Mouse (Mus musculus) heart, adult 9 months (tissue): Measurements from ENCODE around the gene Fhl2.

ENCODE experiments used
- DNase-seq, 2 experiments: peaks; one replicate each; pipeline ENCODE4 v3.0.0; 2022; ENCODE audit warnings: low spot score in 2 of 2

The Fhl2 gene

GRCm38 (mm10) chr1:43196661-43197241 is at the start of gene Fhl2:
TSS of gene Fhl2 (minus strand) at chr1:43196984.
- DNase-seq, result peak; percentile 72 to 73

- peak in 1 of 2 experiments; percentile 39 for DNase-seq
These were observed 48.2 kb upstream of the Fhl2 start for GRCm38 (mm10) chr1:43245014-43245413.

GRCm38 (mm10) chr1:43241208-43241607 is 44.4 kb upstream of the Fhl2 start:
- DNase-seq, result no peak

GRCm38 (mm10) chr1:43239796-43240313 is 43.1 kb upstream of the Fhl2 start:
- DNase-seq, result peak; percentile 54 to 64

DNA sequence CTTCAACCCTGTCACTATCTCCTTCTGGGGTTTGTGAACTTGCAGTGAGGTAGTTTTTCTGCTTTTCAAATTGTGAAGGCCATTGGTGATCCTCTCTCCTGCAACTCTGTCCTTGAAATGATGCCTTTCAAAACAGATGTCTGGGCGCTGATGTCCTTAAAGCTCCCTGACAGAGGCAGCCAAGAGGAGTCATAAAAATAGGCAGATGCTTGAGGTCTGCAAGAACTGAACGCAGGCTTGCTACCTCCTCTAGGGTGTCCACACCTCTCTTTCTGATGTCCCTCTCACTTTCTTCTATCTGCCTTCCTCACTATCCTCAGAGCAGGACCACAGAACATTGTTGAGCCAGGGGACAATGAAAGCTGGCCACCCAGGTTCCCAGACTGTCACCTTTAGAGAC is 41.7 kb upstream of the Fhl2 start:
- peak in 1 of 2 experiments; percentile 43 for DNase-seq

DNA sequence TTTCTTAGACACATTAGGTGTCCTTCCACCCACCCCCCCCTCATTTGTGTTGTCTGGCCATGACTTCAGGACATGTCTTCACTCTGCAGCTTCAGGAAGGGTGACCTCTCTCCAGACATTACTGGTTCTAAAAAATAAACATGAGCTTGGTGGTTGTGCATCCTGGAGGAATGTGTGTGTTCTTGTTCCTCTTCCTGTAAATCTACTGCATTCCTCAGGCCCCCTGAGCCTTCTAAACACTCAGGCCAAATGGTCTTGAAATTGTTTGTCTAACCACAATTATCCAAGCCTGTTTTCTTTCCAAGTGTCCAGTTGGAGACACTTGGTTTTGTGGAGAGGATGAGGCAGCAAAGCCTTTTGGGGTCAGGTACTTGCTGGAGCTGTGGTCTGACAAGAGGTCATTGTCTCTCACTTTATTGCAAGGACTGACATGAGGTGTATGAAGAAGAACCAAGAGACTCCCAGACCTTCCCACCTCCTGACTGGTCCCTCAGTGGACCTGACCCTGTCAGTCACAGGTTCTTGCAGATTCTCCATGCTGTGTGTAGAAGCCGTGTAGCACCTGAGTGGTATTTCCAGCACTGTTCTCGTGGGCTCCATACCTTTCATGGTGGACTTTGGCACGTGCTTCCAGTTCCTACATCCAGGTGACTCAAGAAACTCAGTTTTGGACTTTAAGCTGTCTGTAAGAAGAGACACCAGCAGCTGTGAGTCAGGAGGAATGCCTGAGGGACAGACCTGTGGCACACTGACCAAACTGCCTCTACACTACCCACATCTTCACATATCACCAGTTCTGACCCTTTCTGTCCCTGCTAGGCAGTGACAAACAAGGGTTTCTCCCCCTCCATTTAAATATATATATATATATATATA is 40.8 kb upstream of the Fhl2 start:
- DNase-seq, result peak in 1 of 2 experiments; percentile 25

DNA sequence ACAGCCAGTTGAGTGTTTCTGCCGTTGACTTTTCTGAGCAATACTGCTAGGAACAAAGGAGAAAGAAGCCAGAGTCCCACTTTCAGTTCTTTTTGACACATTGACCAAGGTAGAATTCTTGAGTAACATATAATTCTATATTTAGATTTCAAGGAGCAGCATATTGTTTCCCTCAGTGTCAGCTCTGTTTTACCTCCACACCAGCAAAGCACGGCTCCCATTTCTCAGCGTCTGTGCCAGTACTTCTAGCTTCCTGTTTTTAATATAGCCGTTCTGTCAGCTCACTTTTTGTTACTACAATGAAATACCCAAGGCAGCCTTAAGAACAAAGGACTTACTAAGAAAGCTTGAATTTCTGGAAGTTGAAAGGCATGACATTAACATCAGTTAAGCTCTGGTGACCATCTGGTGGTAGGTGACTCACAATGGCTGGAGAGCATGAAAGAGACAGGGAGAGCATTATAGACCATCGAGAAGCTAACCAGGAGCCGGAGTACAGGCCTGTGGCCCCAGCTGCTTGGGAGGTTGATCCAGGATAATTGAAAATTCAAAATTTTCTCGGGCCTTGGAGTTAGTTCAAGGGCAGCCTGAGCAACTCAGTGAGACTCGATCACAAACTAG is 28.9 kb upstream of the Fhl2 start:
- DNase-seq, result no peak

DNA sequence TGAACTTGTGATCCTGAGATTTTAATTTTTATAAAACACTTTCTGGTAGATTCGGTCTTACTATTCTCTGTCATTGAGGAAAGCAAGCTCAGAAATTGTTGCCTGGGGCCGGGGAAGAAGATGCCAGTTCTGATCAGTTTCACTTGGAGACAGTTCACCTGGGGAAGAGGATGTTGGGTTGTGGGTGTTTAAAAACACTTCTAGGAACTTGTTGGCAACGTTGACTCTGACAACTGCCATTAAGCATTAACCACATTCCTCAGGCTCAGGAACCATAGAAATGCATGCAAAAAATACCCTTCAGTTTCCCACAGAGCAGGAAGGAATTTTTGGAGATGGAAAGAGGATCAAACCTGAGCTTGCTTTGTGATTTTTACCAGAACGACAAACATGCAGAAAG is 28.2 kb upstream of the Fhl2 start:
- no peak for DNase-seq

- DNase-seq, result peak in 1 of 2 experiments; percentile 27
These were observed 27.4 kb upstream of the Fhl2 start for GRCm38 (mm10) chr1:43224171-43224570.

DNA sequence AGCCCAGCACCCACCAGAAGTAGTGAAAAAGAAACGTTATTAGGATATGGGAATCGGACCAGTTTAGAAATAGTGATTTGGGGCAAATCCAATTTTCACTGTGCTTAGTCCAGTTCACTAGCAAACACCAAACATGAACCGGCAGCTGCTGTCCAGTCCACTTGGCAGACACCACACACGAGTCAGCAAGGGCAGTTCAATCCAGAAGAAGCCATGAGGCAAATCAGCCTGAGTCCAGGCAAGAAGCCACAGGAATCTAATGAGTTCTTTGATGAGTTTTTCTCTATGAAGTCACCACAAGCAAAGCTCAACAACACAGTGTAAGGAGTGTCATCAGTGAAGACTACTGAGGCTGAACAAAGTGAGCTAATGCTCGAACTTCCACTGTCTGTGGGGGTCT is 26.3 kb upstream of the Fhl2 start:
- no peak for DNase-seq

DNA sequence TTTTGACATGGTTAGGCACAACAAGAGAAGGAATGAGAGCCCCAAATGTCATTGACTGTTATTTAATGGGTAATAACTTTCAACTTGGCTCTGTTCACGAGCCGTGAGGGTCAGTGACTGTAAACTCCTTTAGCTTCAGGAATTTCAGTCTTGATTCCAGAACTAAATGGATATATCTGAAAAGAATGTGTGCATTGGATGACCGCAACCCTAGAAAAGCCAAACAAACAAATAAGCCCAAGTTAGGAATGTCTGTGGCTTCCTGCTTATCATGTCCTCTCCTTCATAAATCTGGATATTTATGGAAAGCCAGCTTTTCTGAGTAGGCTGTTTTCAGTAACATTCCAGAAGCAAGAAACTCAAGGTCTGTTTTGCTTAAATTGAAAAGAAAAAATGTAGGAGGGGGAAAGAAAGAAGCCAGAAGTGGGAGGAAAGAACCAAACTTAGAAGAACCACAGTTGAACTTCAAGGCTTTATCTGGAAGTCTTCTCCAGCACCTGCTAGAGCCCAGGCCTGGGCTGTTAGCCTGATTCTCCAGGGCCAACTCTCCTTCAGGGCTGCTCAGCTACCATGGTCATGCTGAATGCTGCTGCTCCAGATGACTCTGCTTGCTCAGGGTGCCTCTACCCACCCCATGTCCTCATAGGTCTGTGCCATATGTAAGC is 21.4 kb upstream of the Fhl2 start:
- no peak for DNase-seq

DNA sequence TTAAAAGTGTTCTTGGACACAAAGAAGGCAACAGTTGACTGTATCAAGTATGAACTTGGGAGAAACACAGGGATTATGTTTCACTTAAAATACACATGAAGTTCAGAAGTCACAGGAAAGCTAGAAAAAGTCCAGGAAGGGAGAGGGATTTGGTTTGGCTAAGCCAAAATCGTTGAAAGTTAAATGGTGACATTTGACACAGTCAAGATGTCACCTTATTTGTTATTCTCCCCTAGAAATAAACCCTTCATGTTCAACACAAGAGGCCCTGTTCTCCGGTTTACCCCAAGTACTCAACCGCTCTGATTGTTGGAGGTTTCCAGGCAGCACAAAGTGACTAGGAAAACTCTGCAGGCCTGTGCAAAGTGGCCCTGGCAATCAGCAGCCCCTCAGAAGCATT is 18.8 kb upstream of the Fhl2 start:
- no peak for DNase-seq

- DNase-seq, result no peak
These were observed 14.5 kb upstream of the Fhl2 start for GRCm38 (mm10) chr1:43211274-43211673.

GRCm38 (mm10) chr1:43210285-43210684 is 13.5 kb upstream of the Fhl2 start:
- no peak for DNase-seq

GRCm38 (mm10) chr1:43207147-43207546 is 10.4 kb upstream of the Fhl2 start:
- no peak for DNase-seq

- DNase-seq, result no peak
These were observed 6.5 kb upstream of the Fhl2 start for GRCm38 (mm10) chr1:43203282-43203681.

- DNase-seq, result no peak
These were observed 5.4 kb upstream of the Fhl2 start for GRCm38 (mm10) chr1:43202226-43202625.

DNA sequence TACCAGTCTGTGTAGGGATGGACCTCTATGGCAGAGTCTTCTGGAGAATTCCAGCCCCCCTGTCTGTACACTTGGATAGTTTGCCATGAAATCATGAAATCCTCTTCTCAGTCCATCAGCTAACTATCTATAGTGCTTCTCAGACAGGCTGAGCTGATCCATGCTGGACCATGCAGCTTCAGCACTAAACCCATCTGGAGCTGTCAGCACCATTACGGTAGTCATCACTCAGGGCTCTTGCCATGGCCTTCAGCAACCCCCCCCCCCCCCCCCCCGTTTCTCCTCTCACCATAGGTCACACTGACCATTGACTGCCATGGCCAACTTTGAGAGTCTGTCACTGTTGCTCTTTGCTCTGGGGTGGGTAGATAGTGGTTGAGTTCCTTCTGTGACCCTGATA is 5.0 kb upstream of the Fhl2 start:
- no peak for DNase-seq

DNA sequence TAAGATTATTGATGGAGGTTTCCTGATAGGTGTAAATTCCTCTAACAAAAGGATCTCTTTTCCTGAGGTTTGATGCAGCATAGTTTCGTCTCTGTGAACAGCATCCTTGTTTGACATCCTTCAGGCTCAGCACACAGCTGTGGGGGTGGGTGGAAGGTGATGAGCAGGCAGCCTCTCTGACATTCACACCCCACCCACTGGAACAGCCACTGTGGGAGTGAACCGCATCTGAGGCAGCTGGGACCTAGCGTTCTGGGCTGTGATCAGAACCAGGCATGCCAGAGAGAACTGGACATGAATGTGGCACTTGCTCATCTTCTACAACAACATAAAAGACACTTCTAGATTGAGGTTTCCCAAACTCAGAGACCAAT is 3.1 kb upstream of the Fhl2 start:
- DNase-seq, result no peak

DNA sequence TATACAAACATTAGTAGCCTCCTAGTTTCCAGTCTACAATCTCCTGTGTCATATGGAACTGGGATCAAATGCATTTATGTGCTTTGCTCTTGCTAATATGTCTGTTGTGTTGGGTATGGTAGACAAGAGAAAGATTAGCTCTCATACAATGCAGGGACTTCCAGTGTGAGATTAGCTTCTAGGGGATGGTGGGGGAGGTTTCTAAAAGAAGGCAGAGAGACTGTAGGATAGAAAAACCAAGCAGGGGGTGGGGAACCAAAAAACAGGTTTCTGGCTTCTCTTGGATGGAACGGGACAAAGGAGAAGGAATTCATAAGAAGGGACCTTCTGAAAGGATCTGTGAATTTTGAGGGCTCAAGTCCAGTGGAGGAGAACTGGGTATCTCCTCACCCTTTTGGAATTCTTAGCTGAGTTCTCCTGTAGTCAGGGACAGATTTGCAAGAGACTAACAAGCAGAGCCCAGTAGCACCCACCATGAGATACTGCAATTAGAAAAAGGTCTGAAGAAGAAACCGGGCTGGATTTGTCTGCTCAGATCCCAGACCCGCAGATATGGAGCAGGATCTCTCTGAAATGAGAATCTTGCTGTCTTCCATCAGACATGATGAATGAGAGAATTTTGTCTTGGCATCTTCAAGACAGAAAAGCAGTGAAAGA is 2.6 kb upstream of the Fhl2 start:
- DNase-seq, result no peak

GRCm38 (mm10) chr1:43196059-43196458 is 725 bp downstream of the Fhl2 start:
- DNase-seq, result no peak

- DNase-seq, result no peak
These were observed 3.4 kb downstream of the Fhl2 start for GRCm38 (mm10) chr1:43193423-43193822.
